Mouse (Mus musculus) kidney, adult 2 months (tissue): Measurements from ENCODE around the gene Abcc2.

Experiments
- CTCF ChIP-seq: fragments of 200-500 bp; conservative IDR thresholded peaks from 2 replicates; pipeline ENCODE4 v1.5.1; 2011; ENCODE audit warnings: low read depth, mild to moderate bottlenecking, control low read depth, low read length, moderate library complexity, mixed read lengths; ENCODE audit not compliant: insufficient read depth, insufficient read length
- POLR2A ChIP-seq: fragments of 200-500 bp; IDR thresholded peaks from one replicate; pipeline ENCODE4 v1.6.1; 2011; ENCODE audit warnings: low read depth, low read length, control low read depth

DNA sequence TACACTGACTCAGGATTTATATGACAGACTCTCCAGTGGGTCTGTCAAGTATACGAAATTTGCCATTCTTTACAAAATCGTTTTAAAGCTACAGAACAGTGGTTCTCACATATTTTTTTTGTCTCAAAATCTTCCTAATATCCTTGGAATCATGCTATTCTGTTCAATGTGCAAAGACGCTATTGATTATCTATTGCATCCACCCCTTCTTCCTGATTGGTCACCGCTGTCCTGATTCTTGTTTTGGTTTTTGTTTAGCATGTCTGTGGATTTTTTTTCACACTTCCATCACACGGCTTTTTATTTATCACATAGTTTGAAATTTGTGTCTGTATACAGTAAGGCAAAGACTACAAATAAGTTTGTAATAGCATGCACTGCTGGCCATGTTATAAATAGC lies 15.5 kb upstream of the Abcc2 start:
- TF ChIP-seq POLR2A (no peak), CTCF (no peak)
